Mouse (Mus musculus) embryonic facial prominence, embryonic 10.5 days (tissue): ENCODE results near the gene Malsu1. TPM values are rescaled to one million over a fixed set of nuclear protein-coding genes. Genes with fewer than 3 reads are reported as not detected.

ENCODE experiments used
- DNase-seq: peaks from one replicate; pipeline ENCODE4 v3.0.0-alpha.2; 2017; ENCODE audit warnings: low spot score
- H3K27ac ChIP-seq: fragments of 300-500 bp; sonication (generic); replicated peaks from 2 replicates; pipeline ENCODE4 v1.5.1; 2016; ENCODE audit warnings: mild to moderate bottlenecking
- H3K27me3 ChIP-seq: fragments of 300-500 bp; sonication (generic); replicated peaks from 2 replicates; pipeline ENCODE4 v1.6.1; 2016; ENCODE audit warnings: low read depth, mild to moderate bottlenecking; ENCODE audit not compliant: poor library complexity, severe bottlenecking
- H3K36me3 ChIP-seq: fragments of 300-500 bp; sonication (generic); replicated peaks from 2 replicates; pipeline ENCODE4 v1.6.1; 2016; ENCODE audit warnings: mild to moderate bottlenecking, moderate library complexity
- H3K4me1 ChIP-seq: fragments of 300-500 bp; sonication (generic); 2 replicates; pipeline ENCODE4 v1.6.1; 2016
- H3K4me3 ChIP-seq: fragments of 300-500 bp; sonication (generic); 2 replicates; pipeline ENCODE4 v1.5.1; 2016; ENCODE audit warnings: mild to moderate bottlenecking, moderate library complexity
- H3K9me3 ChIP-seq: fragments of 300-500 bp; sonication (generic); 2 replicates; pipeline ENCODE4 v1.6.1; 2016; ENCODE audit warnings: mild to moderate bottlenecking
- WGBS: fragments of 180-500 bp; shearing (Covaris S2); methylation state at CpG from one replicate; pipeline ENCODE4 v1.1.7; 2016; 5-methylcytosine and 5-hydroxymethylcytosine counted together
- polyA plus RNA-seq: library from polyadenylated mRNA; unstranded; fragments of >200 nt; fragmentation: Nextera tagmentation; extraction: Ambion mirVana; gene quantifications from 2 replicates; pipeline ENCODE4 v1.2.1, GENCODE M21; 2016

Malsu1 gene
- polyA plus RNA-seq, 1 experiment from 2014 or later = 77.2 TPM

DNA sequence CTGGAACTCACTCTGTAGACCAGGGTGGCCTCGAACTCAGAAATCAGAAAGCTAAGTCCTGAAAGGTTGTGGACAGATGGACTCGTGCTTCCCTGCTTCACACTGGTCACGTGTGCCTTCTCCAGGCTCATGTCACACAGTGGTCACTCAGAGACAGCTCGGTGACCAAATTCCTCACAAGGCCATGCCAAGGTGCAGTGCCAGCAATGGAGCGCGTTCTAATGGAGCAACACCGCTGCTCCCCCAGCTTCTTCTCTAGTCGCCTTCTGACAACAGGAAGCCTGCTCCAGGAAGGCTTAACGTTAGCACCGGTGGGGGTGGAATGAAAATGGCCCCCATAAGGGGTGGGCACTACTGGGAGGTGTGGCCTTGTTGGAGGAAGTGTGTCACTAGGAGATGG lies 21.4 kb downstream of the Malsu1 start:
- no peak overlapping the region for H3K27ac ChIP-seq
- H3K4me1 ChIP-seq = no peaks in the 10 kb centered on the region
- DNase-seq = no peak
- H3K9me3 ChIP-seq = no peaks in the 10 kb centered on the region
- no peak overlapping the region for H3K4me3 ChIP-seq
- WGBS = 92% methylated on average over 10 of the region's 10 CpGs
- peaks cover 100% of the 10 kb centered on the region for H3K36me3 ChIP-seq
- H3K27me3 ChIP-seq = no peaks in the 10 kb centered on the region

GRCm38 (mm10) chr6:49096421-49096820 lies 22.8 kb downstream of the Malsu1 start:
- Histone ChIP-seq H3K27ac (no peak overlapping the region), H3K36me3 (peaks cover 100% of the 10 kb centered on the region), H3K4me3 (no peak overlapping the region), H3K4me1 (no peaks in the 10 kb centered on the region), H3K27me3 (no peaks in the 10 kb centered on the region), H3K9me3 (no peaks in the 10 kb centered on the region)
- 90% methylated on average over 7 of the region's 7 CpGs for WGBS
- no peak for DNase-seq

DNA sequence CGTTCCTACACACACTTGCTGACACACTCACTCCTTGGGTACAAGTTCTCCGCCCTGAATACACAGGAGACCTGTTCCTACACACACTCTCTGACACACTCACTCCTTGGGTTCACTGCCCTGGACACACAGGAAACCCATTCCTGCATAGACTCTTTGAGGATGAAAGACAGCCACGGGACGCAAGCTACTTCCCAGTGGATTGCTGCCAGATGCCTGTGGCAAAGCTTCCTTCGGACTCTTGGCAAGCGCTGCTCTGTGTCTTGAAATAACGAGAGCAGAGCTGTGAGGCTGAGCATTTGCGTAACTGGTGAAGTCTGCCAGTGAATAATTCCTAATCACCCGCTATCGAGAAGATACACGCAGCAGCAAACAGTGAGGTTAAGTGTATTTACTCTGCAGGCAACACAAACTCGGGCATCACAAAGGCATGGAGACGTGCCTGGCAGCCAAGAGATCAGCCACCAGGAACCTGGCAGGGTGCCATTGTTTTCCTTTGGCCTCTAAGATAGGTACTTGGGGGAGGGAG lies 23.4 kb downstream of the Malsu1 start:
- Histone ChIP-seq H3K27ac (no peak overlapping the region), H3K9me3 (no peaks in the 10 kb centered on the region), H3K36me3 (peaks cover 100% of the 10 kb centered on the region), H3K27me3 (no peaks in the 10 kb centered on the region), H3K4me1 (no peaks in the 10 kb centered on the region), H3K4me3 (no peak overlapping the region)
- no peak for DNase-seq
- WGBS = 80% methylated on average over 13 of the region's 13 CpGs

GRCm38 (mm10) chr6:49097596-49098110 lies 24.1 kb downstream of the Malsu1 start:
- no peaks in the 10 kb centered on the region for H3K4me1 ChIP-seq
- H3K27me3 ChIP-seq = no peaks in the 10 kb centered on the region
- peaks cover 100% of the 10 kb centered on the region for H3K36me3 ChIP-seq
- no peak overlapping the region for H3K27ac ChIP-seq
- WGBS = 90% methylated on average over 5 of the region's 5 CpGs
- DNase-seq = no peak
- no peaks in the 10 kb centered on the region for H3K9me3 ChIP-seq
- H3K4me3 ChIP-seq = no peak overlapping the region

GRCm38 (mm10) chr6:49099086-49099485 lies 25.5 kb downstream of the Malsu1 start:
- no peak for DNase-seq
- WGBS = 84% methylated on average over 1 of the region's 1 CpGs
- no peaks in the 10 kb centered on the region for H3K4me1 ChIP-seq
- H3K4me3 ChIP-seq = no peak overlapping the region
- peaks cover 100% of the 10 kb centered on the region for H3K36me3 ChIP-seq
- H3K27ac ChIP-seq = no peak overlapping the region
- no peaks in the 10 kb centered on the region for H3K27me3 ChIP-seq
- no peaks in the 10 kb centered on the region for H3K9me3 ChIP-seq

DNA sequence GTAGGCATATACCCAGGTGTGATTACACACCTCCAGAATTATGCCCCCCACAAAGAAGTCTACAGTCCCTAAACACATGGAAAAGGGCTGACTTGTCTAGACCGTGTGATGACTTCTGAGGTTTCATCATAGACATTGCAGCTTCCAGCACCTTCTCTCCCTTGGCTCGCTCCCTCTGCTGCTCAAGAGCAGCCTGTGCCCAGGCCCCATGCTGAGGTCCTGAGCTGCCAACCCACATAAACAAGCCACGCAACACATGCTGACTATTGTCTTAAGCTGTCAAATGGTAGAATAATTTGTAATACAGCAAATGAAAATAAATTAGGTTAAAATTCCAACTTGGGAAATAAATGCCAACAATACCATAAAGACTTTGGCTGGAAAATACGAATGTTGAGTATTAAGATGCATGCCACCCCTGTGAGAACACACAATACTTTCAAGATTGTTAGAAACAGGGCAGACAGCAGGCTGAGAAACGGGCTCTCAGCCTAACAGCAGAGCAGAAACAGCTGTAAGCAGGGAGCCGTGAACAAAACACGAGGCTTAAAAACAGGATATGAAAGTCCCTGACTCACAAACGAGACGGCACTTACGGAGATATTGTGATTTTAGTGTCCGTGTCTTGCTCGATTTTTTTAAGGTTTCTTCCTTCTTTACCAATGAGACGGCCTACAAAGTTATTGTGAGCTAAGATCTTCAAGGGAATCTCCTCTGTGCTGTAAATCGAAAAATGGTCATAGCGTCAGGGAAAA lies 33.3 kb downstream of the Malsu1 start:
- H3K27me3 ChIP-seq = no peaks in the 10 kb centered on the region
- no peak overlapping the region for H3K4me3 ChIP-seq
- no peaks in the 10 kb centered on the region for H3K4me1 ChIP-seq
- H3K9me3 ChIP-seq = no peaks in the 10 kb centered on the region
- no peak overlapping the region for H3K27ac ChIP-seq
- DNase-seq = no peak
- H3K36me3 ChIP-seq = peaks cover 100% of the 10 kb centered on the region
- 93% methylated on average over 15 of the region's 15 CpGs for WGBS

DNA sequence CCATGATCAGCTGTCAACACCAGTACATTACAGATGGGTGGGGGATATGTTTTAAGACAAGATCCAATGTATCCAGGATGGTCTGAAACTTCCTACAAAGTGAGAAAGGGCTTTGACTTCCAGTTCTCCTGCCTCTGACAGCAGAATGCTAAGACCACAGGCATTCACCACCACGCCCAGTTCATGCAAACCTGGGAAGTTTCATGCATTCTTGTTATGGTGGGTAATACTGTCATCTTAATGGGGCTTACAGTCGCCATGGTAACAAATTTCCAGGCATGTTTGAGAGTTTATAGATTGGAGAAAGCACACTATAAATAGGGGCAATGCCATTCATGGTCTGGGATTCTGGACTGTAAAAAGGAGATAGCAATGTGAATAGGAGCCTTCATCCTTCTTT lies 35.6 kb downstream of the Malsu1 start:
- no peaks in the 10 kb centered on the region for H3K4me1 ChIP-seq
- H3K27me3 ChIP-seq = no peaks in the 10 kb centered on the region
- H3K4me3 ChIP-seq = no peak overlapping the region
- WGBS = 91% methylated on average over 2 of the region's 2 CpGs
- H3K27ac ChIP-seq = no peak overlapping the region
- H3K36me3 ChIP-seq = peaks cover 96% of the 10 kb centered on the region
- no peak for DNase-seq
- H3K9me3 ChIP-seq = no peaks in the 10 kb centered on the region

DNA sequence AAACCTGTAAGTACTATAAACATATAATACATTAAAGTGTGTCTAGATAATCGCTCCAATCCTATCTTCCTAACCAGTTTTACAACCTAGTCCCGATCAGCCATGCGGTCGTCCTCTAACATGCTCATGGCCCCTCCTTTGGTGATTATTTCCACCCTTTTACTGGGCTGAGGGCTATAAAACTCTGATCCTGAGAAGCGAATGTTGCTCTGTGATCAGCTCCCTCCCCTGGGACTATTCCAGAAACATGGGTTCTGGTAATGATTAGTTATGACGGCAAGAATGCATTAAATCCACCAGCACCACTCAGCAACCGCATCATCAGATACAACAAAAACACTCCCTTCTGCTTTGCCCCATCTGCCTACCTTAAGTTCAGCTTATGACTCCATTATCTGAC lies 40.3 kb downstream of the Malsu1 start:
- no peaks in the 10 kb centered on the region for H3K4me1 ChIP-seq
- no peaks in the 10 kb centered on the region for H3K9me3 ChIP-seq
- peaks cover 96% of the 10 kb centered on the region for H3K36me3 ChIP-seq
- H3K27me3 ChIP-seq = no peaks in the 10 kb centered on the region
- 81% methylated on average over 7 of the region's 7 CpGs for WGBS
- H3K27ac ChIP-seq = no peak overlapping the region
- no peak for DNase-seq
- no peak overlapping the region for H3K4me3 ChIP-seq

DNA sequence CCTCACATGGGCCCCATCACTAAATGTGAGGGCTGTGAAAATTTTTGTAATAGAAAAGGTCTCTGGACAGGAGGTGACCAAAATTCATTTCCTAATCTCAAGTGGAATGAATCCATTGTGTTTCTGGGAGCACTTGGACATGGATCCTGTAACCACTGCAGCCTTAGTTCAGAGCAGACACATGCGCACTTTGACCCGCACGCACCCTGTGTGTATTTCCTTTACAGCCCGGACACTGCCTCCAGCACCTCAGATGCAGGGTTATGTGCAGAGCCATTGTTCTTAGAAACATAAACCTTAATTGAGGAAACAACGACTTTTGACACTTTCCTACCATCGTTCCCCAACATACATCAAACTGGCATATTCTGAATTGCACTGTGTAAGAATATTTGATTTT lies 40.9 kb downstream of the Malsu1 start:
- Histone ChIP-seq H3K9me3 (no peaks in the 10 kb centered on the region), H3K36me3 (peaks cover 93% of the 10 kb centered on the region), H3K4me1 (no peaks in the 10 kb centered on the region), H3K27me3 (no peaks in the 10 kb centered on the region), H3K4me3 (no peak overlapping the region), H3K27ac (no peak overlapping the region)
- DNase-seq = no peak
- 82% methylated on average over 6 of the region's 6 CpGs for WGBS

DNA sequence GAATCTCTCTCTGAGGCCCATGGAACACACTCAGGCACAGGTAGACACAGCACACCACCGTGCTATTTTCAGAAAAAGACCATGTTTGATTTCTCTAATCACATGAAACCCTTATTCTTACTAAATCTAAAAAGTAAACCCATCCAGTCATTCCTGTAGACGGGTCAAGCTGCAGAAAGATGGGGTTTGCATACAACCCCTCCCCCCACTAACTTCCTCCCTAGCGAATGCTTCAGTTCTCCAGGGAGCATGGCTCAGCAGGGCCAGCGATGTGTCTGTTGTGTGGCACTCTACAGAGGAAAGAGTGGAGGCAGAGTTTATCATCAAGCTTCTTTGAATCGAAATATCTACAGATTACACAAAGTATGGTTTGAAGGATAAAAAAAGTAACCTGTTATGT lies 42.0 kb downstream of the Malsu1 start:
- Histone ChIP-seq H3K36me3 (peaks cover 92% of the 10 kb centered on the region), H3K27ac (no peak overlapping the region), H3K9me3 (no peaks in the 10 kb centered on the region), H3K27me3 (no peaks in the 10 kb centered on the region), H3K4me3 (no peak overlapping the region), H3K4me1 (no peaks in the 10 kb centered on the region)
- no peak for DNase-seq
- WGBS = 83% methylated on average over 5 of the region's 5 CpGs

- no peak for DNase-seq
- Histone ChIP-seq H3K4me3 (no peak overlapping the region), H3K27me3 (no peaks in the 10 kb centered on the region), H3K36me3 (peaks cover 91% of the 10 kb centered on the region), H3K27ac (no peak overlapping the region), H3K4me1 (no peaks in the 10 kb centered on the region), H3K9me3 (no peaks in the 10 kb centered on the region)
- 94% methylated on average over 8 of the region's 8 CpGs for WGBS
Measured at GRCm38 (mm10) chr6:49116241-49116640, 42.6 kb downstream of the Malsu1 start.

DNA sequence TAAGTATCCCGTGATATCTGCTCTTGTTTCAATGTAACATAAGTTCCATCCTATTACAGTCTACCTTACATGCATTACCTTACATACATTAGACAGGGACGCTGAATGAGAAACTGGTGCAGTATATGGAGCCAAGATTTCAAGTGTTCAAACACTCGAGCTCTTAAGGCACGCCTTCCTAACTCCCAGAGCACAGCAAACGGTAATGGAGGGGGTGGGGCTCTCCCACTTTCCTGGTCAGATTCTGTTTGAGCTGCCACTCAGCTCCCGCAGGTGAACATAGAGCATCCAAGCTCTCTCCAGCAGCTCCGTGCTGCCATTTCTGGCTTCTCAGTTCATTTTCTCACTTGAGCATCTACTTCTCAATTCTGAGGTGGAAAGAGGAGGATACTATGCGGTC lies 44.9 kb downstream of the Malsu1 start:
- 85% methylated on average over 8 of the region's 8 CpGs for WGBS
- peaks cover 88% of the 10 kb centered on the region for H3K36me3 ChIP-seq

GRCm38 (mm10) chr6:49119462-49120135 lies 46.0 kb downstream of the Malsu1 start:
- H3K9me3 ChIP-seq = no peaks in the 10 kb centered on the region
- no peak overlapping the region for H3K27ac ChIP-seq
- WGBS = 87% methylated on average over 1 of the region's 1 CpGs
- no peak for DNase-seq
- H3K4me1 ChIP-seq = no peaks in the 10 kb centered on the region
- no peak overlapping the region for H3K4me3 ChIP-seq
- no peaks in the 10 kb centered on the region for H3K27me3 ChIP-seq
- H3K36me3 ChIP-seq = peaks cover 87% of the 10 kb centered on the region

More for the DNA sequence above, 44.9 kb downstream of the Malsu1 start:
- Histone ChIP-seq H3K4me1 (no peaks in the 10 kb centered on the region), H3K4me3 (no peak overlapping the region), H3K27ac (no peak overlapping the region), H3K27me3 (no peaks in the 10 kb centered on the region), H3K9me3 (no peaks in the 10 kb centered on the region)
- DNase-seq = no peak
